Mouse (Mus musculus) ES-E14 (cell line): Measurements from ENCODE around the gene Ptprg. TPM values are rescaled to one million over a fixed set of nuclear protein-coding genes. Genes with fewer than 3 reads are reported as not detected.

ENCODE experiments used
- DNase-seq: peaks from one replicate; pipeline ENCODE4 v3.0.0-alpha.2; 2013; ENCODE audit warnings: low read depth, low spot score
- H3K27ac ChIP-seq: 2 replicates; pipeline ENCODE4 v1.5.1; 2012; ENCODE audit warnings: low read depth, mild to moderate bottlenecking, low read length, moderate library complexity, mixed read lengths; ENCODE audit not compliant: poor library complexity, insufficient read depth, severe bottlenecking
- H3K36me3 ChIP-seq: 2 replicates; pipeline ENCODE4 v1.6.1; 2012; ENCODE audit warnings: mild to moderate bottlenecking, low read length, moderate library complexity, mixed read lengths; ENCODE audit not compliant: control insufficient read depth, poor library complexity, insufficient read depth, severe bottlenecking
- H3K4me1 ChIP-seq, 2 experiments: fragments of 150-350 bp in 1 of 2; sonication (generic) in 1 of 2; 2 replicates each; pipeline ENCODE4 v1.6.1; 2012; ENCODE audit warnings: low read length in 2 of 2, mild to moderate bottlenecking in 1 of 2, mixed read lengths in 1 of 2; ENCODE audit not compliant: control insufficient read depth in 2 of 2, insufficient read depth in 2 of 2, poor library complexity in 1 of 2
- H3K4me3 ChIP-seq, 2 experiments: fragments of 150-350 bp in 1 of 2; sonication (generic) in 1 of 2; 2 replicates each; pipeline ENCODE4 v1.5.1; 2012; ENCODE audit warnings: low read length in 2 of 2, low read depth in 1 of 2, mild to moderate bottlenecking in 1 of 2, mixed read lengths in 1 of 2; ENCODE audit not compliant: insufficient read depth in 1 of 2, poor library complexity in 1 of 2, severe bottlenecking in 1 of 2
- H3K9ac ChIP-seq: 2 replicates; pipeline ENCODE4 v1.6.1; 2012; ENCODE audit warnings: low read depth, mild to moderate bottlenecking, low read length, mixed read lengths; ENCODE audit not compliant: poor library complexity, insufficient read depth, severe bottlenecking
- H3K9me3 ChIP-seq: fragments of 150-350 bp; sonication (generic); 2 replicates; pipeline ENCODE4 v1.6.1; 2012; ENCODE audit warnings: low read depth, mild to moderate bottlenecking, low read length; ENCODE audit not compliant: control insufficient read depth, insufficient read depth
- CHD2 ChIP-seq: IDR thresholded peaks from 2 replicates; pipeline ENCODE4 v1.6.1; 2014; ENCODE audit warnings: mild to moderate bottlenecking, low read depth, low read length, inconsistent platforms
- HCFC1 ChIP-seq: IDR thresholded peaks from 2 replicates; pipeline ENCODE4 v1.6.1; 2012; ENCODE audit warnings: low read length, inconsistent platforms, borderline replicate concordance; ENCODE audit not compliant: insufficient read depth
- MAFK ChIP-seq: IDR thresholded peaks from 2 replicates; pipeline ENCODE4 v1.6.1; 2014; ENCODE audit warnings: mild to moderate bottlenecking, low read depth, low read length, inconsistent platforms; ENCODE audit not compliant: insufficient read depth
- ZC3H11A ChIP-seq: IDR thresholded peaks from 2 replicates; pipeline ENCODE4 v1.6.1; 2012; ENCODE audit warnings: low read depth, mild to moderate bottlenecking, inconsistent platforms, low read length, borderline replicate concordance
- ZNF384 ChIP-seq: IDR thresholded peaks from 2 replicates; pipeline ENCODE4 v1.6.1; 2012; ENCODE audit warnings: low read depth, low read length, inconsistent platforms
- in situ Hi-C, 2 experiments: fragments of 600-800 bp; cut with MboI; formaldehyde crosslinking; loops; one replicate each; pipeline ENCODE4 v1.15.1; 2025; ENCODE audit warnings: low sequenced_read_pairs in 2 of 2, inconsistent platforms in 1 of 2; ENCODE audit not compliant: unreplicated experiment in 2 of 2
- total RNA-seq: library from RNA; depleted of rRNA; stranded (reverse); fragments of 300-350 nt; gene quantifications from 2 replicates; pipeline ENCODE4 v1.2.3, GENCODE M21; 2012

Ptprg gene
- total RNA-seq, 1 experiment: 59.8 TPM

DNA sequence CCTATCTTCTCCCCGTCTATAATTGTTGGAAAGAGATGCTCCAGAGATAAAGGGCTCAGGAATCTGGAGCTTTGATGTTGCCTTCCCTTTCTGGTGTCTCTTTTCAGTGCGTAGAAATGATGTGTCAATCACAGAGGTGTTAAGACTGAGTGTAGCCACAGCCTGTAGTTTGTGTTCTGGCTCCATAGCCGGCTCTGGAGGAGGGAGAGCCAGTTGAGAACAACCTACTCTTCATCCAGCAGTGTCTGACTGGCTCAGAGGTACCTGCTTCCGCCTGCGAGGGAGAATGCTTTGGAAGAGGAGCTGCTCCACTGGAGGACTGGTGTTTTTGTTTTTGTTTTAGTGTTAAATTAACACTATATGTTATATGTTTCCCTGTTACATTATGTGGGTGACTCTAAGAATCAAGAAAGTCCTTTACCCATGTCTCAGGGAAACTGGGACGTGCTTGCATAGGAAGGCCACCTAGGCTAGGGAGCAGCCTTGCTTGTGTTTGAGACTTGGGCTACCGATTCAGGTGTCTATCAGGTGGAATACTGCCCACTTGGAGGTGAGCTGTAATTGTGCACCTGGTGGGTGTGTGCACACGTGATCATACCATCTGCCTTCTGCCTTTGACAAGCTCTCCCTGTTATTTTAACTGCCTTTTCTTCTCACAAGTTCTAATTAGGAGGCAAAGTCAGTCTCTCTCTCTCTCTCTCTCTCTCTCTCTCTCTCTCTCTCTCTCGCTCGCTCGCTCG lies 282.5 kb downstream of the Ptprg start:
- Histone ChIP-seq H3K4me3 (no peak overlapping the region), H3K9me3 (no peaks in the 10 kb centered on the region), H3K27ac (no peak overlapping the region), H3K9ac (no peak overlapping the region), H3K36me3 (no peaks in the 10 kb centered on the region), H3K4me1 (no peaks in the 10 kb centered on the region)
- TF ChIP-seq ZC3H11A: no peak
- no peak for TF ChIP-seq MAFK
- TF ChIP-seq CHD2: no peak
- TF ChIP-seq ZNF384: no peak
- TF ChIP-seq HCFC1: no peak
- no peak for DNase-seq
- in situ Hi-C loops: loop anchor here in 1 of 2 experiments (25.0 kb wide), 1 partner anchor 301 kb away; no protein-coding TSS in a partner anchor

DNA sequence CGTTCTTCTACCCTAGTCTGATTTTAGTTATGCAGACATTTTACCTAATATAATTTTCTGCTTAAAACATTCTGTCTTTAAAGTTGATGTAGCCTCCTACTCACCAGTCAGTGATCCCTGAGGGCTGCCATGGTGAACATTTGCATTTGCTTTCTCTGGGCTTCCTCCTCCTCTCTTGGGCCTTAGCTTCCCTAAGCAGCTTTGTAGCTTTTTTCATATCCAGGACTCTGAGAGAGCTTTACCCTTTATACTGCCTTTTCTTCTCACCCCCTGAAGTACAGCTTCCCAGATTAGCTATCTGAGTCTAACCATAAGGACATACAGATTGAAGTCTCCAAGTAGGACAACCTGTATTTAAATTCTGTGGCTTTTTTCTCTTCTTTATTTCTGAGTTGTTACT lies 284.4 kb downstream of the Ptprg start:
- Histone ChIP-seq H3K4me3 (no peak overlapping the region), H3K4me1 (no peaks in the 10 kb centered on the region; a peak in 1 of 4 replicates), H3K9ac (no peak overlapping the region), H3K36me3 (no peaks in the 10 kb centered on the region), H3K9me3 (no peaks in the 10 kb centered on the region), H3K27ac (no peak overlapping the region)
- DNase-seq: no peak
- no peak for TF ChIP-seq MAFK
- no peak for TF ChIP-seq HCFC1
- no peak for TF ChIP-seq ZC3H11A
- TF ChIP-seq CHD2: no peak
- no peak for TF ChIP-seq ZNF384
- in situ Hi-C loops: loop anchor here in 1 of 2 experiments (25.0 kb wide), 1 partner anchor 300 kb away; no protein-coding TSS in a partner anchor

DNA sequence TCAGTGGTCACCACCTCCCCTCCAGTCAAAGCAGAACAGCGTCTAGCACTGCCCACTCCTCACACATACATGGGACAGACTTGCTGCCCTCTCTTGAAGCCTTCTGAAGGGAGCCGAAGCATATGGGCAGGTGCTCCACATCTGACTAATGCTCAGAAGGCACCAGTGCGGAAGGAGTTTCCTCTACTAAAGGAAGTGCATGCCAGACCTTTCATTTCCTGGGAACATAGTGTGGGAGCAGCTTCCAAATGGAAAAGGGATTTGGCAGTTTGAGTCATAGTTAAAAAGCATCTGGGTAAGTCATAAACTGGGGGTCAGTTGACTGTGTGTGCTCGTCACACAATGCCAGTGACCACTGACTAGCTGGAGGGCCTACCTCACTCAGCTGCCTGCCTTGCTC lies 288.3 kb downstream of the Ptprg start:
- in situ Hi-C loops: loop anchor here in 1 of 2 experiments (25.0 kb wide), 1 partner anchor 296 kb away; no protein-coding TSS in a partner anchor
- DNase-seq: no peak
- TF ChIP-seq ZNF384 (no peak), CHD2 (no peak), HCFC1 (no peak), MAFK (no peak), ZC3H11A (no peak)
- no peak overlapping the region for H3K27ac ChIP-seq
- H3K4me3 ChIP-seq: no peak overlapping the region
- H3K9ac ChIP-seq: no peak overlapping the region
- no peaks in the 10 kb centered on the region for H3K36me3 ChIP-seq
- no peaks in the 10 kb centered on the region for H3K9me3 ChIP-seq
- no peaks in the 10 kb centered on the region; a peak in 1 of 4 replicates for H3K4me1 ChIP-seq

DNA sequence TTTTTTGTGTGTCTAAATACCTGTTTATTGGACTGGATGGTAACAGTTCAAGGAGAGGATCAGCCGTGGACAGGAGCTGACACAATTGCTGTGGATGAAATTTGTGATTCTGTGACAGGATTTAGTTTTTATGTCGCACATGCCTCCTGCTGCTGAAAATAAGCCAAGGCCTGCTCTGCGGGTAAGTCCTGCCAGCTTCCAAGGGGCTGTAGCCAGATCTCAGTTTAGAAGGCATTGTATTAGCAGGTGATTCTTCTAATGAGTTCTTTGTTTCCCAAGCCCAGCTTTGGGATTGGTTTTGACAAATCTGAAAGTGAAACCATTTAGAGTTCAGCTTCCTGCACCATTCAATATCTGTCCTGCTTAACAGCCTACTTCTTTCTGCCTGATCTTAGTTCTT lies 299.6 kb downstream of the Ptprg start:
- Histone ChIP-seq H3K4me1 (no peaks in the 10 kb centered on the region), H3K27ac (no peak overlapping the region), H3K4me3 (no peak overlapping the region), H3K36me3 (no peaks in the 10 kb centered on the region), H3K9ac (no peak overlapping the region), H3K9me3 (no peaks in the 10 kb centered on the region)
- TF ChIP-seq ZC3H11A: no peak
- TF ChIP-seq ZNF384: no peak
- TF ChIP-seq HCFC1: no peak
- TF ChIP-seq CHD2: no peak
- no peak for TF ChIP-seq MAFK
- in situ Hi-C loops: loop anchor here in 1 of 2 experiments (25.0 kb wide), 1 partner anchor 109 kb away; no protein-coding TSS in a partner anchor
- no peak for DNase-seq
